Mouse (Mus musculus) MEL (cell line): ENCODE measurements around the gene Ipcef1. TPM values are rescaled to one million over a fixed set of nuclear protein-coding genes. Genes with fewer than 3 reads are reported as not detected.

Experiments used
- DNase-seq: peaks from one replicate; pipeline ENCODE4 v3.0.0; 2011; ENCODE audit warnings: low read depth, low spot score
- H3K27ac ChIP-seq: 2 replicates; pipeline ENCODE4 v1.5.1; 2012; ENCODE audit warnings: low read depth, mild to moderate bottlenecking, control low read depth, low read length, moderate library complexity; ENCODE audit not compliant: control insufficient read depth
- H3K27me3 ChIP-seq, 2 experiments: fragments of 150-350 bp in 1 of 2; sonication (generic) in 1 of 2; 2 replicates each; pipeline ENCODE4 v1.6.1; 2012; ENCODE audit warnings: low read length in 2 of 2, mild to moderate bottlenecking in 2 of 2, improper control_type of control experiment in 1 of 2, moderate library complexity in 1 of 2; ENCODE audit not compliant: insufficient read depth in 2 of 2, control insufficient read depth in 1 of 2
- H3K36me3 ChIP-seq, 2 experiments: 2 replicates each; pipeline ENCODE4 v1.6.1; 2012 to 2014; ENCODE audit warnings: low read length in 2 of 2, improper control_type of control experiment in 1 of 2, inconsistent platforms in 1 of 2, mild to moderate bottlenecking in 1 of 2; ENCODE audit not compliant: insufficient read depth in 2 of 2, control insufficient read depth in 1 of 2
- H3K4me1 ChIP-seq, 2 experiments: fragments of 150-350 bp in 1 of 2; sonication (generic) in 1 of 2; 2 replicates each; pipeline ENCODE4 v1.6.1; 2012; ENCODE audit warnings: low read length in 2 of 2, improper control_type of control experiment in 1 of 2, mild to moderate bottlenecking in 1 of 2; ENCODE audit not compliant: insufficient read depth in 2 of 2, control insufficient read depth in 1 of 2
- H3K4me3 ChIP-seq, 2 experiments: fragments of 150-350 bp in 1 of 2; sonication (generic) in 1 of 2; 2 replicates each; pipeline ENCODE4 v1.5.1; 2012; ENCODE audit warnings: low read depth in 2 of 2, low read length in 2 of 2, mild to moderate bottlenecking in 2 of 2, moderate library complexity in 2 of 2, control low read depth in 1 of 2, improper control_type of control experiment in 1 of 2; ENCODE audit not compliant: control insufficient read depth in 1 of 2, insufficient read depth in 1 of 2
- H3K79me2 ChIP-seq: 2 replicates; pipeline ENCODE4 v1.6.1; 2012; ENCODE audit warnings: mild to moderate bottlenecking, low read length, moderate library complexity; ENCODE audit not compliant: control insufficient read depth, poor library complexity, insufficient read depth
- H3K9ac ChIP-seq: 2 replicates; pipeline ENCODE4 v1.6.1; 2012; ENCODE audit warnings: low read depth, mild to moderate bottlenecking, control low read depth, low read length, moderate library complexity; ENCODE audit not compliant: control insufficient read depth, poor library complexity, severe bottlenecking
- H3K9me3 ChIP-seq: fragments of 150-350 bp; sonication (generic); replicated peaks from 2 replicates; pipeline ENCODE4 v1.6.1; 2012; ENCODE audit warnings: mild to moderate bottlenecking, low read length, improper control_type of control experiment, moderate library complexity; ENCODE audit not compliant: insufficient read depth
- CHD2 ChIP-seq: IDR thresholded peaks from 2 replicates; pipeline ENCODE4 v1.6.1; 2011; ENCODE audit warnings: low read length, improper control_type of control experiment
- ELF1 ChIP-seq: IDR thresholded peaks from 2 replicates; pipeline ENCODE4 v1.6.1; 2014; ENCODE audit warnings: low read depth, mild to moderate bottlenecking, inconsistent platforms, low read length, improper control_type of control experiment, moderate library complexity
- GATA1 ChIP-seq: IDR thresholded peaks from 2 replicates; pipeline ENCODE4 v1.6.1; 2011; ENCODE audit warnings: low read depth, low read length, improper control_type of control experiment
- HCFC1 ChIP-seq: IDR thresholded peaks from 2 replicates; pipeline ENCODE4 v1.6.1; 2012; ENCODE audit warnings: low read depth, mild to moderate bottlenecking, inconsistent platforms, low read length, improper control_type of control experiment, moderate library complexity
- KAT2A ChIP-seq: conservative IDR thresholded peaks from 2 replicates; pipeline ENCODE4 v1.6.1; 2012; ENCODE audit warnings: low read depth, low read length, improper control_type of control experiment, inconsistent platforms
- MAZ ChIP-seq: IDR thresholded peaks from 2 replicates; pipeline ENCODE4 v1.6.1; 2012; ENCODE audit warnings: low read depth, mild to moderate bottlenecking, inconsistent platforms, low read length, improper control_type of control experiment
- MYB ChIP-seq: IDR thresholded peaks from 2 replicates; pipeline ENCODE4 v1.6.1; 2011; ENCODE audit warnings: mild to moderate bottlenecking, low read depth, low read length, improper control_type of control experiment
- MYC ChIP-seq: IDR thresholded peaks from 2 replicates; pipeline ENCODE4 v1.6.1; 2011; ENCODE audit warnings: low read depth, mild to moderate bottlenecking, low read length, improper control_type of control experiment, moderate library complexity
- POLR2AphosphoS5 ChIP-seq: IDR thresholded peaks from 2 replicates; pipeline ENCODE4 v1.6.1; 2012; ENCODE audit warnings: low read depth, borderline replicate concordance, mild to moderate bottlenecking, inconsistent platforms, low read length, moderate library complexity, mixed read lengths
- RAD21 ChIP-seq: IDR thresholded peaks from 2 replicates; pipeline ENCODE4 v1.6.1; 2011; ENCODE audit warnings: mild to moderate bottlenecking, low read depth, low read length, improper control_type of control experiment
- SMC3 ChIP-seq: IDR thresholded peaks from 2 replicates; pipeline ENCODE4 v1.6.1; 2011; ENCODE audit warnings: low read depth, low read length, improper control_type of control experiment
- TBP ChIP-seq: IDR thresholded peaks from 2 replicates; pipeline ENCODE4 v1.8.0; 2011; ENCODE audit warnings: low read depth, low read length, improper control_type of control experiment
- USF2 ChIP-seq, 2 experiments: IDR thresholded peaks; 2 replicates each; pipeline ENCODE4 v1.6.1; 2011 to 2012; ENCODE audit warnings: improper control_type of control experiment in 2 of 2, low read length in 2 of 2, borderline replicate concordance in 1 of 2, inconsistent platforms in 1 of 2, low read depth in 1 of 2, mild to moderate bottlenecking in 1 of 2; ENCODE audit not compliant: insufficient read depth in 1 of 2
- ZC3H11A ChIP-seq: IDR thresholded peaks from 2 replicates; pipeline ENCODE4 v1.6.1; 2012; ENCODE audit warnings: low read depth, mild to moderate bottlenecking, inconsistent platforms, low read length, improper control_type of control experiment
- ZKSCAN1 ChIP-seq: IDR thresholded peaks from 2 replicates; pipeline ENCODE4 v1.6.1; 2012; ENCODE audit warnings: low read depth, mild to moderate bottlenecking, inconsistent platforms, low read length, improper control_type of control experiment, moderate library complexity
- ZNF384 ChIP-seq: IDR thresholded peaks from 2 replicates; pipeline ENCODE4 v1.6.1; 2012; ENCODE audit warnings: low read depth, mild to moderate bottlenecking, inconsistent platforms, low read length, improper control_type of control experiment
- polyA plus RNA-seq, 2 experiments: library from polyadenylated mRNA; stranded (reverse) in 1 of 2; unstranded in 1 of 2; fragments of >175 nt in 1 of 2; fragments of >200 nt in 1 of 2; gene quantifications; 2 replicates each; pipeline versions ENCODE4 v1.2.1 to v1.2.4; 2012; ENCODE audit warnings: low replicate concordance in 2 of 2, low read depth in 1 of 2; ENCODE audit not compliant: insufficient read length in 2 of 2, insufficient read depth in 1 of 2, missing spikeins in 1 of 2
- total RNA-seq: library from RNA; depleted of rRNA; stranded (reverse); fragments of 300-350 nt; gene quantifications from 2 replicates; pipeline ENCODE4 v1.2.3, GENCODE M21; 2012

Ipcef1 gene
- total and polyA plus RNA-seq, 3 experiments = not detected

DNA sequence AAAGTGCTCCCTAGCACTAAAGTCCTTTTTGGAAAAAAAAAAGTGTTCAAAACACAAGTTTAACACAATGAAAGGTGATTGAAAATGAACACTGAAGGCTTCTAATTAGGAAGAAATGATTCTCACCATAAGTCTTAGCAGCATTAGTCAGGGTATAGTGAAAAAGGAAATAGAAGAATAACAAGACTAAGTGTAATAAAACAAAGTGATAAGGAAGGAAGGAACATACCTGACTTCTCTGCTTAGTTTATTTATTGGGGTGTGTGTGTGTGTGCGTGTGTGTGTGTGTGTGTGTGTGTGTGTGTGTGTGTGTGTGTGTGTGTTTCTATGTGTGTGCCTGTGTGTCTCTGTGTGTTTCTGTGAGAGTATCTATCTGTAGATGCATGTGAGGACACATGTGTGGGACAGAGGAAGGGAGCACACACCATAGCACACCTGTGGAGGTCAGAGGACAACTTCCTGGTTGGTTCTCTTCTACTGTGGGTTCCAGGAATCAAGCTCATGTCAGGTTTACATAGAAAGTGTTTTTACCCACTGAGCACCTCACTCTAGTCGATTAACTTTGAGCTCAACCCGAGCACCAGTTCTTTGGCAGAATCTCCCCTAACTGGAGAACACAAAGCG, 124.6 kb downstream of the Ipcef1 start:
- DNase-seq = no peak
- TF ChIP-seq ELF1 (no peak), HCFC1 (no peak), MAZ (no peak), KAT2A (no peak), ZNF384 (no peak), ZKSCAN1 (no peak), ZC3H11A (no peak), TBP (no peak), POLR2AphosphoS5 (no peak), CHD2 (no peak), GATA1 (no peak), SMC3 (no peak), RAD21 (no peak), MYC (no peak)

DNA sequence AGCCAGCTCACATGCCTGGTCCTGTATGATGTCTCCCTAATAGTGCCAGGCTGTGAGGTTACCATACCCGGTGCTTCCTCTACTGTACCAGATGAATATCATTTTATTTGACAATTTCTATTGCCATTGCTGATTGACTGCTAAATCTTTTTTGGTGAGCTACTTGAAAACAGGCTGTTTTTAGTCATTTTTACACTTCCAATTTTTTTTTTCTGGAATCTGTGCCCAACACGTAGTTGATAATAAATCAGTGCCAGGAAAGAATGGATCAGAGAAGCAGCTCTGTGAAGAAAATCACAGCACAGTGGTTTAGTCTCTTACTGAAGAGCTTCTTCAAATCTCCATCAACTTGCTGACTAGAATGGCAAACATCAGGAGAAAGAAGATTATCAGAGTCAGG, 125.6 kb downstream of the Ipcef1 start:
- Histone ChIP-seq H3K4me3 (no peak overlapping the region), H3K4me1 (no peaks in the 10 kb centered on the region)
- TF ChIP-seq MYB (no peak), ZNF384 (no peak), HCFC1 (no peak), USF2 (IDR thresholded peaks at IDR 0.05; ENCODE audit: borderline replicate concordance in 1 of 2, insufficient read depth in 1 of 2, low read depth in 1 of 2, low read length in 2 of 2) (no peak)
- TF ChIP-seq, all 39 proteins: peak for 0
- no peak overlapping the region for H3K9ac ChIP-seq
- no peaks in the 10 kb centered on the region for H3K27me3 ChIP-seq
- H3K79me2 ChIP-seq = no peaks in the 10 kb centered on the region
- H3K36me3 ChIP-seq = no peaks in the 10 kb centered on the region
- no peak for DNase-seq
- no peak overlapping the region for H3K27ac ChIP-seq
- H3K9me3 ChIP-seq = no peaks in the 10 kb centered on the region

More for the DNA sequence above, 124.6 kb downstream of the Ipcef1 start:
- H3K4me1 ChIP-seq = no peaks in the 10 kb centered on the region
- no peak overlapping the region for H3K9ac ChIP-seq
- H3K36me3 ChIP-seq = no peaks in the 10 kb centered on the region
- H3K4me3 ChIP-seq = no peak overlapping the region
- H3K79me2 ChIP-seq = no peaks in the 10 kb centered on the region
- no peaks in the 10 kb centered on the region for H3K9me3 ChIP-seq
- H3K27me3 ChIP-seq = no peaks in the 10 kb centered on the region
- no peak overlapping the region for H3K27ac ChIP-seq
